Mouse (Mus musculus): ENCODE data around the gene Phospho2. TPM values are rescaled to one million over a fixed set of nuclear protein-coding genes. Genes with fewer than 3 reads are reported as not detected.
"Not testable (repeated sequence)": the region's sequence is repeated elsewhere in the genome, so short reads cannot be mapped to it uniquely, and the experiment has no call there.

The Phospho2 gene
- total and polyA plus RNA-seq, 2 experiments = 29.6 to 36.0 TPM

GRCm38 (mm10) chr2:69803756-69804155 is 14.3 kb downstream of the Phospho2 start:
- H3K27ac ChIP-seq (replicated peaks; ENCODE audit: insufficient read depth, low read depth, low read length) = no peak overlapping the region

DNA sequence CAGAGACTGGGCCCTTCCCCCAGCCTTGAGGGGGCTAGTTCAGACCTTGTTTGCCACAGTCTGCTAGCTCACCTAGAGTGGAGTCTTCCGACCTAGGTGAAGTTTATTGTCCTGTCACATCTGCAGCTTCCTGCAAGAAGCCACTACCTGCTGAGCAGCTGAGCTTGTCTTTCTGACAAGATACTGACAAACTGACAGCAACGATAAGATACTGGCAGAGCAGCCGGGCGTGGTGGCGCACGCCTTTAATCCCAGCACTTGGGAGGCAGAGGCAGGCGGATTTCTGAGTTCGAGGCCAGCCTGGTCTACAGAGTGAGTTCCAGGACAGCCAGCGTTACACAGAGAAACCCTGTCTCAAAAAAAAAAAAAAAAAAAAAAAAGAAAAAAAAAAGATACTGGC is 15.2 kb downstream of the Phospho2 start:
- not testable (repeated sequence) for H3K4me3 ChIP-seq (ENCODE audit: insufficient read depth, low read depth, low read length); H3K27me3 ChIP-seq (ENCODE audit: control insufficient read depth, insufficient read depth, low read length); H3K36me3 ChIP-seq (ENCODE audit: control insufficient read depth, insufficient read depth, low read length); H3K4me1 ChIP-seq (ENCODE audit: control insufficient read depth, insufficient read depth, low read length); H3K79me2 ChIP-seq (ENCODE audit: control insufficient read depth, insufficient read depth, low read length); H3K9ac ChIP-seq (ENCODE audit: low read depth, low read length); H3K27ac ChIP-seq (replicated peaks; ENCODE audit: insufficient read depth, low read depth, low read length); DNase-seq (ENCODE audit: extremely low read depth, low read depth, low spot score)
- WGBS = 88% methylated on average over 9 of the region's 9 CpGs

More at GRCm38 (mm10) chr2:69803756-69804155, 14.3 kb downstream of the Phospho2 start:
- TF ChIP-seq CTCF (IDR thresholded peaks at IDR 0.05; ENCODE audit: low read depth, low read length) (no peak), POLR2A (IDR thresholded peaks at IDR 0.05; ENCODE audit: extremely low read depth, insufficient read depth, low read length) (no peak)
- H3K27me3 ChIP-seq (ENCODE audit: control insufficient read depth, insufficient read depth, low read length) = no peaks in the 10 kb centered on the region
- DNase-seq (ENCODE audit: extremely low read depth, low read depth, low spot score) = no peak
- H3K36me3 ChIP-seq (ENCODE audit: control insufficient read depth, insufficient read depth, low read length) = no peaks in the 10 kb centered on the region
- no peaks in the 10 kb centered on the region for H3K79me2 ChIP-seq (ENCODE audit: control insufficient read depth, insufficient read depth, low read length)
- H3K9ac ChIP-seq (ENCODE audit: low read depth, low read length) = no peak overlapping the region
- H3K4me1 ChIP-seq (ENCODE audit: control insufficient read depth, insufficient read depth, low read length) = no peaks in the 10 kb centered on the region
- no peak overlapping the region for H3K4me3 ChIP-seq (ENCODE audit: insufficient read depth, low read depth, low read length)
- WGBS = 84% methylated on average over 8 of the region's 8 CpGs

DNA sequence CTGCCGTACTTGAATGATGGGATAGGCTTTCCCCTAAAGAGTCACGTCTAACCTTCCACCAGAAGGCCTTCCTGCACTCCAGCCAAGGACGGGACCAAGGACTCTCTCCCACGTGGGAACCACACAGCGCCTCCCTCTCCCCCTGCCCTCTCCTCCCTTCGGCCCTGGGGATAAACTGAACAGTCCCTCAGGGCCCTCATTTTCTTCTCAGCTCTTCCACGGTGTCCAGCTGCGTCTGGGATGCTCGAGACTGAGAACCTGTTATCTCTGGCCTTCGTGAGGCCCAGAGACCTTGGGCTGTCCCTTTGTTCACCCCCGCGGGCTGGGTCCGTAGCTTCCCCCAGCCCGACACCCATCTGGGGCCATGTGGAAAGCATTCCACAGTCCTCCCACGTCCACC is 20.7 kb downstream of the Phospho2 start:
- Histone ChIP-seq H3K4me1 (ENCODE audit: control insufficient read depth, insufficient read depth, low read length) (no peaks in the 10 kb centered on the region), H3K9ac (ENCODE audit: low read depth, low read length) (no peak overlapping the region), H3K79me2 (ENCODE audit: control insufficient read depth, insufficient read depth, low read length) (no peaks in the 10 kb centered on the region), H3K36me3 (ENCODE audit: control insufficient read depth, insufficient read depth, low read length) (no peaks in the 10 kb centered on the region), H3K27ac (replicated peaks; ENCODE audit: insufficient read depth, low read depth, low read length) (no peak overlapping the region), H3K4me3 (ENCODE audit: insufficient read depth, low read depth, low read length) (no peak overlapping the region), H3K27me3 (ENCODE audit: control insufficient read depth, insufficient read depth, low read length) (no peaks in the 10 kb centered on the region)
- no peak for DNase-seq (ENCODE audit: extremely low read depth, low read depth, low spot score)
- 79% methylated on average over 15 of the region's 15 CpGs for WGBS
- TF ChIP-seq POLR2A (IDR thresholded peaks at IDR 0.05; ENCODE audit: extremely low read depth, insufficient read depth, low read length) = no peak
- no peak for TF ChIP-seq CTCF (IDR thresholded peaks at IDR 0.05; ENCODE audit: low read depth, low read length)

- not testable (repeated sequence) for H3K27me3 ChIP-seq (ENCODE audit: control insufficient read depth, insufficient read depth, low read length); H3K9ac ChIP-seq (ENCODE audit: low read depth, low read length); DNase-seq (ENCODE audit: extremely low read depth, low read depth, low spot score); H3K4me1 ChIP-seq (ENCODE audit: control insufficient read depth, insufficient read depth, low read length); H3K4me3 ChIP-seq (ENCODE audit: insufficient read depth, low read depth, low read length); H3K36me3 ChIP-seq (ENCODE audit: control insufficient read depth, insufficient read depth, low read length); H3K79me2 ChIP-seq (ENCODE audit: control insufficient read depth, insufficient read depth, low read length); H3K27ac ChIP-seq (replicated peaks; ENCODE audit: insufficient read depth, low read depth, low read length)
- WGBS = 64% methylated on average over 7 of the region's 7 CpGs
Measured at GRCm38 (mm10) chr2:69811349-69811748, 21.9 kb downstream of the Phospho2 start.

- DNase-seq (ENCODE audit: extremely low read depth, low read depth, low spot score) = no peak
- 55% methylated on average over 5 of the region's 5 CpGs for WGBS
- H3K27ac ChIP-seq (replicated peaks; ENCODE audit: insufficient read depth, low read depth, low read length) = no peak overlapping the region
Measured at GRCm38 (mm10) chr2:69816575-69816974, 27.2 kb downstream of the Phospho2 start.

GRCm38 (mm10) chr2:69818350-69819085 is 29.1 kb downstream of the Phospho2 start:
- WGBS = 82% methylated on average over 9 of the region's 9 CpGs
- no peaks in the 10 kb centered on the region for H3K36me3 ChIP-seq (ENCODE audit: control insufficient read depth, insufficient read depth, low read length)
- TF ChIP-seq CTCF (IDR thresholded peaks at IDR 0.05; ENCODE audit: low read depth, low read length) = no peak
- TF ChIP-seq POLR2A (IDR thresholded peaks at IDR 0.05; ENCODE audit: extremely low read depth, insufficient read depth, low read length) = no peak
- H3K4me3 ChIP-seq (ENCODE audit: insufficient read depth, low read depth, low read length) = no peak overlapping the region
- no peak overlapping the region for H3K9ac ChIP-seq (ENCODE audit: low read depth, low read length)
- H3K27ac ChIP-seq (replicated peaks; ENCODE audit: insufficient read depth, low read depth, low read length) = no peak overlapping the region
- H3K79me2 ChIP-seq (ENCODE audit: control insufficient read depth, insufficient read depth, low read length) = no peaks in the 10 kb centered on the region
- no peak for DNase-seq (ENCODE audit: extremely low read depth, low read depth, low spot score)
- H3K27me3 ChIP-seq (ENCODE audit: control insufficient read depth, insufficient read depth, low read length) = peaks cover 9% of the 10 kb centered on the region
- no peaks in the 10 kb centered on the region for H3K4me1 ChIP-seq (ENCODE audit: control insufficient read depth, insufficient read depth, low read length)

More at GRCm38 (mm10) chr2:69816575-69816974, 27.2 kb downstream of the Phospho2 start:
- no peak overlapping the region for H3K9ac ChIP-seq (ENCODE audit: low read depth, low read length)
- TF ChIP-seq POLR2A (IDR thresholded peaks at IDR 0.05; ENCODE audit: extremely low read depth, insufficient read depth, low read length) (no peak), CTCF (IDR thresholded peaks at IDR 0.05; ENCODE audit: low read depth, low read length) (no peak)
- no peaks in the 10 kb centered on the region for H3K4me1 ChIP-seq (ENCODE audit: control insufficient read depth, insufficient read depth, low read length)
- H3K4me3 ChIP-seq (ENCODE audit: insufficient read depth, low read depth, low read length) = no peak overlapping the region
- no peaks in the 10 kb centered on the region for H3K36me3 ChIP-seq (ENCODE audit: control insufficient read depth, insufficient read depth, low read length)
- H3K79me2 ChIP-seq (ENCODE audit: control insufficient read depth, insufficient read depth, low read length) = no peaks in the 10 kb centered on the region
- H3K27me3 ChIP-seq (ENCODE audit: control insufficient read depth, insufficient read depth, low read length) = no peaks in the 10 kb centered on the region
